Mouse (Mus musculus): Measurements from ENCODE around the gene Plxna2. TPM values are rescaled to one million over a fixed set of nuclear protein-coding genes. Genes with fewer than 3 reads are reported as not detected.

The Plxna2 gene
- polyA plus RNA-seq, 1 experiment = 30.7 TPM

GRCm38 (mm10) chr1:194699321-194699720, 81.3 kb downstream of the Plxna2 start:
- DNase-seq (ENCODE audit: extremely low spot score in 1 of 2, low spot score in 1 of 2) = no peak

- peak; percentile 35 to 62 for DNase-seq (ENCODE audit: extremely low spot score in 1 of 2, low spot score in 1 of 2)
Measured at GRCm38 (mm10) chr1:194703235-194703634, 85.2 kb downstream of the Plxna2 start.

GRCm38 (mm10) chr1:194704171-194704855, 86.3 kb downstream of the Plxna2 start:
- DNase-seq (ENCODE audit: extremely low spot score in 1 of 2, low spot score in 1 of 2) = no peak

- DNase-seq (ENCODE audit: extremely low spot score in 1 of 2, low spot score in 1 of 2) = no peak
Measured at GRCm38 (mm10) chr1:194706566-194706965, 88.5 kb downstream of the Plxna2 start.

- DNase-seq (ENCODE audit: extremely low spot score in 1 of 2, low spot score in 1 of 2) = no peak
Measured at GRCm38 (mm10) chr1:194712373-194712772, 94.4 kb downstream of the Plxna2 start.

GRCm38 (mm10) chr1:194714138-194715031, 96.4 kb downstream of the Plxna2 start:
- no peak for DNase-seq (ENCODE audit: extremely low spot score in 1 of 2, low spot score in 1 of 2)

- no peak for DNase-seq (ENCODE audit: extremely low spot score in 1 of 2, low spot score in 1 of 2)
Measured at GRCm38 (mm10) chr1:194717451-194717874, 99.4 kb downstream of the Plxna2 start.

- no peak for DNase-seq (ENCODE audit: extremely low spot score in 1 of 2, low spot score in 1 of 2)
Measured at GRCm38 (mm10) chr1:194720406-194720805, 102.4 kb downstream of the Plxna2 start.

GRCm38 (mm10) chr1:194721260-194721659, 103.2 kb downstream of the Plxna2 start:
- DNase-seq (ENCODE audit: extremely low spot score in 1 of 2, low spot score in 1 of 2) = no peak

- DNase-seq (ENCODE audit: extremely low spot score in 1 of 2, low spot score in 1 of 2) = peak; percentile 33 to 86
Measured at GRCm38 (mm10) chr1:194722329-194722728, 104.3 kb downstream of the Plxna2 start.

GRCm38 (mm10) chr1:194734836-194735235, 116.8 kb downstream of the Plxna2 start:
- no peak for DNase-seq (ENCODE audit: extremely low spot score in 1 of 2, low spot score in 1 of 2)

- DNase-seq (ENCODE audit: extremely low spot score in 1 of 2, low spot score in 1 of 2) = no peak
Measured at GRCm38 (mm10) chr1:194739894-194740293, 121.9 kb downstream of the Plxna2 start.

GRCm38 (mm10) chr1:194742901-194743422, 124.9 kb downstream of the Plxna2 start:
- peak in 1 of 2 experiments; percentile 40 for DNase-seq (ENCODE audit: extremely low spot score in 1 of 2, low spot score in 1 of 2)

- DNase-seq (ENCODE audit: extremely low spot score in 1 of 2, low spot score in 1 of 2) = no peak
Measured at GRCm38 (mm10) chr1:194745177-194745934, 127.3 kb downstream of the Plxna2 start.

- peak in 1 of 2 experiments; percentile 56 for DNase-seq (ENCODE audit: extremely low spot score in 1 of 2, low spot score in 1 of 2)
Measured at GRCm38 (mm10) chr1:194746332-194747249, 128.6 kb downstream of the Plxna2 start.

GRCm38 (mm10) chr1:194747258-194747657, 129.2 kb downstream of the Plxna2 start:
- no peak for DNase-seq (ENCODE audit: extremely low spot score in 1 of 2, low spot score in 1 of 2)

- DNase-seq (ENCODE audit: extremely low spot score in 1 of 2, low spot score in 1 of 2) = peak in 1 of 2 experiments; percentile 76
Measured at GRCm38 (mm10) chr1:194753168-194753567, 135.2 kb downstream of the Plxna2 start.

GRCm38 (mm10) chr1:194756001-194756400, 138.0 kb downstream of the Plxna2 start:
- no peak for DNase-seq (ENCODE audit: extremely low spot score in 1 of 2, low spot score in 1 of 2)

- DNase-seq (ENCODE audit: extremely low spot score in 1 of 2, low spot score in 1 of 2) = no peak
Measured at GRCm38 (mm10) chr1:194756409-194756808, 138.4 kb downstream of the Plxna2 start.

- no peak for DNase-seq (ENCODE audit: extremely low spot score in 1 of 2, low spot score in 1 of 2)
Measured at GRCm38 (mm10) chr1:194756863-194757262, 138.8 kb downstream of the Plxna2 start.
